Mouse (Mus musculus): ENCODE data around the gene Trp53.

The Trp53 gene

DNA sequence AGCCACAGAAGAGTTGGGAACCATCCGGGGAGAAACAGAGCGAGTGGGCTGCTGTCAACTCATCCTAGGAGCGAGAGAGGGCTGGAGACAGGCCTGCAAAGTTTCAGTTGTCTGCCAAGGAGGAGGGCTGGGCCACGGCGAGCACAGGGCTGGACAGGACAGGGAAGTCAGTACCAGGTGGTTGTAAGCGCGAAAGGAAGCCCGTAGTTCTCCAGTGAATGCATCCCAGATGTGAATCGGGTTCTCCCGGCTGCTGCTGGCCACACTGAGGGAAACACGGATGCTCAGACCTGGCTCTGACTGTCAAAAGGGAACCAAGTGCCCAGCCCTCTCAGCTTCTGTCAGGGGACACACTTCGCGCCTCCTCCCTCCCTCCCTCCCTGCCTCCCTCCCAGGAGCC lies 16.8 kb upstream of the Trp53 start:
- no peak for DNase-seq (ENCODE audit: low spot score)

DNA sequence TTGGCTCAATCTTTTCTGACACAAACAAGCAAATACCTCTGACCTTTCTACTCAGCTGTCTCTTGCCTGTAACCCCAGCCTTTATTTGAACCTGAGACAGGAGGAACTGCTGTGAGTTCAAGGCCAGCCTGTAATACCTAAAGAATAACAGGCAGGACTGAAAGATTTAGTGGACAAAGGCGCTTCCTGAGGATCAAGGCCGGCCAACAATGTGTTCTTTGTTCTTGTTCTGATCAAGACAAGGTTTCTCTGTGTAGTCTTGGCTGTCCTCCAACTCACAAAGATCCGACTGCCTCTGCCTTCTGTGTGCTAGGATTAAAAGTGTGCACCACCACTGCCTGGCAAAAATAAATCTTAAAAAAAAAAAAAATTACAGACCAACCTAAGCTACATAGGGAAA lies 15.8 kb upstream of the Trp53 start:
- DNase-seq (ENCODE audit: low spot score), result no peak

DNA sequence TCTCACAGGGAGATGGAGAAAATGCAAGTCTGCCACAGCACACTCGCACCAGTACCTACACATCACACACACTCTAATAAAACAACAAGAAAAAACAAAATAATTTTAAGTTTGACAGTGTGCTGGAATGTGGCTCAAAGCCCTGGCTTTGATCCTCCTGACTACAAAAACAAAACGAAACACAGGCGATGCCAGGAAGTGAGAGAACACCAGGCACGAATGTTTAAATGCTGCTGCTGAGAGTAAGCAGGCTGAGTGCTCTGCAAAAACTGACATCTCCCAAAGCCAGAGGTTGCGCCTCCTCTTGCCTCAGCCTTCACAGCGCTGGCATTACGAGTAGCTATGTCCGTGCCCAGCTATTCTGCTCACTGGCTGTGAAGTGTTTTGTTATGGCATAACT lies 15.0 kb upstream of the Trp53 start:
- no peak for DNase-seq (ENCODE audit: low spot score)

DNA sequence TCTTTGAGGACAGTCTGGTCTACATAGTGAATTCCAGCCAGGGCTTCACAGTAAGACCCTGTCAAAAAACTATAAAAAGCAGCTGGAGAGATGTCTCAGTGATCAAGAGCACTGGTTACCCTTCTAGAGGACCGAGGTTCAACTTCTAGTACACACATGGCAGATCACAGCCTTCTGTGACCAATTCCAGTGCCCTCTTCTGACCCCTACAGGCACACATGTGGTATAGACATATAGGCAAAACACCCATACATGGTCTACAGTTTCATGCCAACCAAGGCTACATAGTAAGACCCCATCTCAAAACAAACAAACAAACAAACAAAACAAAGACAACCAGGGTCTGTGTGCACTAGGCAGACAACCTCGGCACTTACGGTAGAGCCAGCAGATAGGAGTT lies 4.9 kb upstream of the Trp53 start:
- DNase-seq (ENCODE audit: low spot score), result no peak

DNA sequence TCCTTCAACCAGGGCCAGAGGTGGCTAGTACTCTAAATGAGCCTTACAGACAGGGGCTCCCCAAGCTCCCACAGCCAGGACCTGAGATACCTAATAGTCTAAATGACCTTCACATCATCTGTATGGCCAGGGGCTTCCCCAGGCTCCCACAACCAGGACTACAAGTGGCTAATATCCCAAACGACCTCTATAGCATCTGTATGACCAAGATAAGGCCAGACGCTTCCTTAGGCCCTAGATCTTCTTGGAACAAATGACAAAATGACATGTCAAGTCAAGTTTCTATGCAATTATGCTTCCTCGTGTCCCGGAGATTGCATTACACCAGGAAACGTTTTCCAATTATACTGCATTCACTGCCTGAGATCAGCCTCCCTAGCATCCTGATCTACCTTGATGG lies 3.9 kb upstream of the Trp53 start:
- DNase-seq (ENCODE audit: low spot score), result no peak

DNA sequence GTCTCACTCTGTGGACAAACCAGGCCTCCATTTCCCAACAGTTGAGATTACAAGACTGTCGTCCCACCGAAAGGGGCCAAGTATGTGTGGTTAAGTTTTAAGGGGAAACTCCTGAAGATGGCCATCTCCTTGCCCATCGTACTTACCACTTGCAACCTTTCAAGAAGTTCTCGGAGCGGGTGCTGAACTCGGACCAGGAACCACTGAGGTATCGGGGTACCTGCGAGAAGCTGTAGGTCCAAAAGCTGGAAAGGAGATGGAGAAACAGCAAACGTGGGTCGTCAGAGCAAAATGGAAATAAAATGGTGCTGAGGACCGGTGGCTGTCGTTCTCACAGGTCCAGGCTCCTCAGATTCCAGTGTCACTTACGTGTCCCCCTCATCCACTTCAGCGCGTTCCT lies 1.9 kb upstream of the Trp53 start:
- no peak for DNase-seq (ENCODE audit: low spot score)

DNA sequence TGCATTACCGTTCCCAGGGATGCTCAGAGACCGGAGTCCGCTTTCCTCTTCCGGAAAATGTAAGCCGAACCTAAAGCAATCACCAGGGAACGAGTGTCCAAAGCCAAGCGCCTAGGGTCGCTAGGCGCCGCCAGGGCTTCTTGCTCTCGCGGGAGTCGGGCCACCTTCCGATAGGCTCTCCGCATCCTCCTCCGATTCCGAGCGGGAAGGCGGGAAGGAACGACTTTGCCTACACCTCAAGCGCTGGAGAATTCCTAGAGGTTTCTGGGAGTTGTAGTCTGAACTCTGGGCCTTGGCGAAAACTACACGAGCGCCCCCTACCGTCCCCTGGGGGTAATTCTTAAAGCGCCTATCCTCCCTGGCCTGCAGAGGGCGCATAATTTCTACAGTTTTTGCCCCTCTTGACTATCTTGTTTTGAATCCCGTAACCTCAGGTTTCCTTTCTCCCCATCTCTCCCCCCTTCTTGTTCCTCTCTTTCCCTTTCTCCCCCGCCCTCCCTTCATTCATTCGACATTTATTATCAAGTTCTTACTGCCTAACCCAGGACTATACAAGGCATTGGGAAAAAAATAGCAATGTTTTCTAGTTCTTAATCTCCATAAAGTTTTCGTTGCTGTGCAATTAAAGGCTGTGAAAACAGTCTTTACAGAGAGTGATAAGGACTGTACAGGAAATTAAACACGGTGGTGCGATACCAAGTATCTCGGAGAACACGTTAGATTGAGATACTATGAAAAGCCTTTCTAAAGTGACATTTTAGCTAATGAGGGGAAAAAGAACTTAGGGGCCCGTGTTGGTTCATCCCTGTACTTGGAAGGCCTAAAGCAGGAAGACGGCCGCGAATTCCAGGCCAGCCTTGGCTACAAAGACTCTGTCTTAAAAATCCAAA lies 786 bp upstream of the Trp53 start:
- peak; percentile 97 for DNase-seq (ENCODE audit: low spot score)

DNA sequence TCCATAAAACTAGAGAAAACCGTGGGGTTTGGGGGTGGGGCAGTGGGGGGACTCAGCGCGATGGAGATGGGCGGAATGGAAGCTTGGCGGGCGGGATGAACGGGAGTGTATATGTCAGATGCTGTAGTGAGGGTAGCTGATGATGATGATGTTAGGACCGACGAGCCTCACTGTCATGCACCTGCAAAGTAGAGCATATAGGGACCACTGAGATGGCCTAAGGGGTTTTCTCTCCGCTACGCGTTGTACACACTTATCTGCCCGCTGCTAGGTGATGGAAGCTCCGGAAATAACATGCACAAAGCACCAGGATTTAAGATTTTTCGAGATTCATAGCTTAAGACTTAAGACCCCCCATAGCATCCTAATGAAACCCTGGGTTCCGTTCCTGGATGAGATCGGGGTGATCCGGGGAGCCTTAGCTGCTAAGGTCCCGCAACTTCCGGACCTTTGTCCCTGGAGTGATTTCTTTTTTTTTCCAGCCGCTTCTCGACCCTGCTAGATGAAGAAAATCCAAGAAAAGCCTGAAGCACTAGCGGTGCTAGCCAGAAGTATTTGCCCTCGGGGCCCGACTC lies 500 bp downstream of the Trp53 start:
- no peak for DNase-seq (ENCODE audit: low spot score)

DNA sequence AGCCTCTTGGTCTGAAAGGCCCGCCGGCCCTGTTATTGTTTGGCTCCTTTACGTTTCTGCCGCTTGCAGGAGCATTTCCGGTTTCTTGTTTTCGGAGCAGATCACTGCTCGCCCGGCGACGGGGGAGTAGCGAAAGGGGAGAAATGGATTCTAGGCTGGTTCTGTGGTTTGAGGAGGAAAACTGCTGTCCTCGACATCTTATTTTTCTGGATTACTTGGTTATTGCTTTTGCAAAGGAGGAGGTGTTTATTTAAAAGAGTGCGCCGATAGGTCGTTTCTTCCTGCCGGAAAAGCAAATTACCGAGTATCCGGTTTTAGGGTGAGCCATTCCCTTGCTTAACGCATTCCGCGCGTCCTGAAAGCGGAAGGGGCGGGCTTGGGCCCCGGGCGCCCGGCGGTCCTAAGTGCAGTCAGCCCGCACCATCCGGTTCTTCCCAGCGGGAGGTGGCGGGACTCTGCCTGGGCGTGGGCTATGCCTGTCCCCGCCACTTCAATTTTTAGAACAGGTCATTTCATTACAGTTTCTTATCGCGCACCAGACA lies 1.1 kb downstream of the Trp53 start:
- no peak for DNase-seq (ENCODE audit: low spot score)

DNA sequence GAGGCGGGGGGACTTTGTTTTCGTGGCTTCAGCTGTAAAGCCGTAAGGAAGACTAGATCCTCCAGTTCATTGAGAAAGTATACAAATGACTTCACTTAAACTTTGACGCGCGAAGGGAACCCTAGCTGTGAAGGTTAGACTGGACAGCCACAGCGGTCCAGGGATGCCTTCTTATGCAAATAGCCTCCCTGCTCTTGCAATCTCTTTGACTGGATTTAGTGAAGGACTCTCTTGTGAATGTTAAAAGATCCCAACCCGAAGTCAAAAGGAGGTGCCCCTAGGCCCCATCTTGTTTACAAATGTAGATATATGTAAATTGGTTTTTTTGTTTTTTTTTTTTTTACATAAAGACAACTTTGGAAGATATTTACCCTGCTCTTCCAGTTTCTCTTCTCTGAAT lies 1.7 kb downstream of the Trp53 start:
- no peak for DNase-seq (ENCODE audit: low spot score)

DNA sequence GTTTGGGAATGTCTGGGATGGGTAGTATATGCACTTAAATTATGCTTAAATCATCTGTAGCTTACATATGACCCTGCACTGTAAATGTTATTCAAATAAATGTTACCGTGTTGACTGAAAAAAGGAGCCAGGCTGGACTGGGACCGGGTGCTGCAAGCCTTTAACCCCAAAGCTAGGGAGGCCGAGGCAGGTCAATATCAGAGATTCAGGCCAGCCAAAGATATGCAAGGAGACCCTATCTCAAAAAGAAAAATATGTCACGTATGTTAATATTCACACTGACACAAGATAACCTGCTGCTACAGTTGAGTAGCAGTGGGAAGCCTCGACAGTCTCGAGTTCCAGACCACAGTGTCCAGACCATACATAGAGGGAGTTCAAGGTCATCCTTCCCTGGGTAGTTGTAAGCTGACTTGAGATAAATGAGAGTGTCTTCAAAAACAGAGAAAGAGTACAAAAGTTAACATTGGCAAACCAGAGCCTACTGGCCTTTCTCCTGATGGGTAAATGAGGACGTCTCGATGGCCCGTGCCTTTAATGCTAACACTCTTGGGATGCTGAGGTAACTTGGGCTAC lies 2.2 kb downstream of the Trp53 start:
- DNase-seq (ENCODE audit: low spot score), result no peak

DNA sequence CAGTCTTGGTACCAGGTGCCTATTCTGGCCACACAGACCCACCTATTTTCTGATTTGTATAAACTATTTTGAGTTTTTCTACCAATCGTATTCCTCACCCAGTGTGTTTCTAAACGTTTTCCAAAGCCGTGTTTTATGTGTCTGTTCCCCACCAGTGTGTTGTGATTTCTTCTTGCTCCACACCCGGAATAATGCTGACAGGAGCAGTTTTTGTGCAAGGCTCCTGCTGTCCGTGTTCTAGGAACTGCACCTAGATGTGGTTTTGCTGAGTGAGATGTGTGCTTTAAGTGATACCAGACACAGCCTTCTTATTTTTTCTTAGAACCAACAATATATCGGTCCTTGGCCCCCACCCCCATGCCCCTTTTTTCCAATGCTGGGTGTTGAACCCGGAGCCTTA lies 3.8 kb downstream of the Trp53 start:
- no peak for DNase-seq (ENCODE audit: low spot score)

DNA sequence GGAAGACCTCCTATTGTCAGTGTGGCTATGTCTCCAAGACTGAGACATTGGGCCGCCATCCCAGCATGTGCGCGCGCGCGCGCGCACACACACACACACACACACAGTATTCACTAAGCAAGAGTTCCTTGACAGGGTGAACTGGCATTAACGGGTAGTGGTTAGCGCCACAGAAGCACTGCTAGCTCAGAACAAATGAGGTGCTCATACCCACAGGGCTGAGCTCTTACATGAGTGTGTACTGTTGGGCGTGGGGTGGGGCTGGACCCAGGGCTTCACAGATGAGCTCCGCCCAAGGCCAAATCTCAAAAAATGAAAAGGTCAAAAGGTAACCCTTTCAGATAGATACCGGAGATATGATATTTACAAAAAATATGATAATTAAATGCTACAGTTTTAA lies 4.8 kb downstream of the Trp53 start:
- no peak for DNase-seq (ENCODE audit: low spot score)

DNA sequence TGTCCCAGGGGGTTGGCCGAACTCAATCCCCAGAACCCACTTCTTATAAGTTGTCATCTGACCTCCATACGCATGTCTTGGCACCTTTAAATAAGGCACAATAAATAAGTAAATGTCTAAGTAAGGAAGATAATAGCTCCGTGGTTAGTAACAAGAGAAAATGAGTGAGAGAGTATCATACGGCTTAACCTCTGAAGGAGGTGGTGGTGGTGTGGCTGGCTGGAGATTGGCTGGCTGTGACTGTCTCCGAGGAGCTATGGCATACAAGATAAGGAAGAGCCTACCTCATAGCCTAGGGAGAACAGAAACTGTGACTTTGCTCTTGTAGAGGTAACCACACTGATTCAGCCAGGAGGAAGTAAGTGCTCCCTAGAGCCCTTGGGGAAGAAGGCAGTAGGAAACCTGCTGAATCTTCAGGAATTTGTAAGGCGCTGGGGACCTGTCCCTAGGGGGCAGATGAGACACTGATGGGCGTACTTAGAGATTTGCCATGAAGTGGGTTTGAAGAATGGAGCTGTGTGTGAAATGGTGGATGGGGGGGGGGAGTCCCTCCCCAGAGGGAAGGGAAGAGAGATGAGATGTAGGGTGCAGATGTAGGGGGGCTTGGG lies 5.7 kb downstream of the Trp53 start:
- DNase-seq (ENCODE audit: low spot score), result no peak

DNA sequence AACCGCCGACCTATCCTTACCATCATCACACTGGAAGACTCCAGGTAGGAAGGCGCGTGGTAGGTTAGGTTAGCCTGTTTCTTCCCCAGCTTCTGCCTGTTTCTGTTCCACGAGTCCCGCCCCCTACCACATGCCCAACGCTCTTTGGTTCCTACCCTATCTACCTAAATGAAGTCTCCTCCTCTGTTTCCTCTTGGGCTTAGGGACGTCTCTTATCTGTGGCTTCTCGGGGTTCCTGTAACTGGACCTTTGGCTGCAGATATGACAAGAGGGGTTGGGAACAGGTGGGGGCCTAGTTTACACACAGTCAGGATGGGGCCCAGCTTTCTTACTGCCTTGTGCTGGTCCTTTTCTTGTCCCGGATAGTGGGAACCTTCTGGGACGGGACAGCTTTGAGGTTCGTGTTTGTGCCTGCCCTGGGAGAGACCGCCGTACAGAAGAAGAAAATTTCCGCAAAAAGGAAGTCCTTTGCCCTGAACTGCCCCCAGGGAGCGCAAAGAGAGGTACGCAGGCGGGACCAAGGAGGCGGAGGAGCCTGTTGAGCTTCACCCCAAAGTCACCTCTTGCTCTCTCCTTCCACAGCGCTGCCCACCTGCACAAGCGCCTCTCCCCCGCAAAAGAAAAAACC lies 9.2 kb downstream of the Trp53 start:
- no peak for DNase-seq (ENCODE audit: low spot score)

DNA sequence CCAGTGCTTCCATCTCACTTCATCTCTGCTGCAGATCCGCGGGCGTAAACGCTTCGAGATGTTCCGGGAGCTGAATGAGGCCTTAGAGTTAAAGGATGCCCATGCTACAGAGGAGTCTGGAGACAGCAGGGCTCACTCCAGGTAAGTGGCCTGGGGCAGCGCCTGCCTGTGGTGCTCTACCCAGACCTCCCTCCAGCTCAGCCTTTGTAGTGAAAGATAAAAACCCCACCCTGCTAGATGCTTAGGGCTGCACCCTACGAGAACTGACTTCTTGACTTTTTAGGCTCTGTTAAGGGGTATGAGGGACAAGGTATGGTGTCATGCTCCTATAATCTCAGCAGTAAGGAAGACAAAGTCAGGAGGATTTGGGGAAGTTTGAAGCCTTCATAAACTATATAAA lies 10.5 kb downstream of the Trp53 start:
- DNase-seq (ENCODE audit: low spot score), result no peak

DNA sequence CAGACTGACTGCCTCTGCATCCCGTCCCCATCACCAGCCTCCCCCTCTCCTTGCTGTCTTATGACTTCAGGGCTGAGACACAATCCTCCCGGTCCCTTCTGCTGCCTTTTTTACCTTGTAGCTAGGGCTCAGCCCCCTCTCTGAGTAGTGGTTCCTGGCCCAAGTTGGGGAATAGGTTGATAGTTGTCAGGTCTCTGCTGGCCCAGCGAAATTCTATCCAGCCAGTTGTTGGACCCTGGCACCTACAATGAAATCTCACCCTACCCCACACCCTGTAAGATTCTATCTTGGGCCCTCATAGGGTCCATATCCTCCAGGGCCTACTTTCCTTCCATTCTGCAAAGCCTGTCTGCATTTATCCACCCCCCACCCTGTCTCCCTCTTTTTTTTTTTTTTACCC lies 11.3 kb downstream of the Trp53 start:
- no peak for DNase-seq (ENCODE audit: low spot score)

DNA sequence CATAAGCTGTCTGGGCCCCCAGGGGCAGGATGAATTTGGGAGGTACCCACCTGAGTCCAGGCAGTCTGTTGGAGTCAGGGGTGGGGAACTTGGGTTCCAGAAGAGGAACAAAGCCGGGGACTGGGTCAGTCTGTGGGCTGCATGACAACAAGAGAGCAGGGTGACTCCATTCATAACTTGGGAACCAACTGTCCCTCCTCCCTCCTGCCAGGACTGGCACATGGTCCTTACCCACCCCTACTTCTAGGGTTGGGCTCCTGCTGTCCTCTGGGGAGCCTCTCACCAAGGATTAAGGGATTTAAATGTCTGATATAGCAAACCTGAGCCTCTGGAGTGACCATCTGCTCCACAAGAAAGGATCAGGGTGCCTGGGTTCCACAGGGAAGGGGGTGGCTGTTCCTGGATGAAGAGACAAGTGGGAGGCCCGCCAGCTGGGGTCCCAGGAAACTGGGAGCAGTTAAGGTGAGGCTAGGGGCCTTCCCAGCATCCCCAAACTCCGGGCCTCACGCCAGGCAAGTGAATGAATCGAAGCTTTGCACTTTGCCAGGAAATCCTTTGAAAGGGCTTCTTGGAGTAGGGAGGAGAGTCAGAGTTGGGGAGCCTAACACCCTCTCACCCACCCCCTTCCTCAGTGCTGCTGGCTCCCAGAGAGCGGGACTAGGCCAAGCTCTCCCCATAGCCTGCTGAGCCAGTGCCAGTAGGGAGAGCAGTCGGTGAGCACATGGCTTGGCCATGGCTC lies 11.9 kb downstream of the Trp53 start:
- no peak for DNase-seq (ENCODE audit: low spot score)

DNA sequence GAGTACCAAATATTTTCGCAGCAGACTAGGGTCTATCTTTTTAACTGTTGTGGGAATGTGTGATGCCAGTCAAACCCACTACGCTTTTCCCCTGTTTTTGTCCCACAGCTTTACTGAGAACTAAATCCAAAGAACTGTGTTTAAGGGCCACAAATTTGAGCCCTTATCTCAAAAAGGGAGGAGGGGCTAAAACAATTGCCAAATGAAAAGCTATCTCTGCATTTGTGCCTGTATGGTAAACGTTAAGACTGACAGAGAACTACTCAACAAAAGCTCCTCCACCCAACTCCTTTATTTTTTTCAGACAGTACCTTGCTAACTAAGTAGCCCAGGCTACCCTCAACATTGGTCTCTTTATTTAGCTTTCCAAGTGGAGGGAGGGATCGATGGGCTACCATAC lies 12.6 kb downstream of the Trp53 start:
- DNase-seq (ENCODE audit: low spot score), result no peak

DNA sequence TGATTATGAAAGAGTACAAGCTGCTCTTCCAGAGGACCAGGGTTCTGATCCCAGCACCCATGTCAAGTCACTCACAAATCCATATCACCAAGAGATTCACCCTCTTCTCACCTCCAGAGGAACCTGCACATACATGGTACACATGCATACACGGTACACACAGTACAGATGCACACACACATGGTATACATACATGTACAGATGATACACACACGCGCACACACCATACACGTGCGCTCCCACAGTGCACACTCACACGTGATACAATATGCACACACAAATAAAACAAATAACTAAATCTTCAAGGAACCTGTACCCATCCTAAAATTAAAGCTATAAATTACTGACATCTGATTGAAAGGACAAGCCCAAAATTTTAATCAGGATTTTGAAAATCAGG lies 14.7 kb downstream of the Trp53 start:
- no peak for DNase-seq (ENCODE audit: low spot score)

DNA sequence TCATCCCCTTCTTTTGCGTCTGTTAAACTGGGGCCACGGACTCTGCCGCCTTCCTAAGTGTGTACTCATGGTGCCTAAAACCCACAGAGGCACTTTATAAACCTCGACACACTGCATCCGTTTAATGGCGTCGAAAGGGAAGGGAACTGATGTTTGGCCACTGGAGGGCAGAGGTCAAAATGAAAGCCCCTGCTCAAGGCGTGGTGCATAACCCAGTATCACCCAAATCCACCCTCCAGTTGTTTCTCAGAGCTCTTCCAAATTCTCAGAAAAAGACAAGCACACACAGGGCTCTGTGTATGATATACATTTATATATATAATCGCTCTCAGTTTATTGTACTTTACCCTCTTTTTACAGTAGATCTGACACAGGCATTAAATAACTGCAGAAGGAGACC lies 19.3 kb downstream of the Trp53 start:
- no peak for DNase-seq (ENCODE audit: low spot score)

DNA sequence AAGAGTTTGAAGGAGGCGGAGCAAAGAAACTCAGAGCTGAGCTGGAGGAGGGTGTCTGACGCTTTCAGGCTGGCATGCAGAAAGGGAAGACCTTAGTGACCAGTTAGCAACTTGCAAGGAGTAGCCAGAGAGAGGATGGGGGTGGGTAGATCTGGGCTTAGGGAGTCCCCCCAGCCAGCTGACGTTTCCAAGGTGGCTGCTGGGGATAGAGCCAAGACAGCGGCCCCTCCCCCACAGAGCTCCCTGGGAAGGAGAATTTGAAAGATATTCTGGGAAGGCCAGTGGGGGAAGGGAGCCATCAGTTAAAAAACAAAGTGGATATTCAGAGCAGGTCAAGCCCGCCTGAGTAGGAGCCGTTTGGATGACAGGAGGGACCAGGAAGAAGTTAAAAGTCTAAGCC lies 19.9 kb downstream of the Trp53 start:
- DNase-seq (ENCODE audit: low spot score), result no peak

Data from layer of hippocampus, adult 9-10 months (tissue).